Mouse (Mus musculus) adrenal gland, postnatal 36 days (tissue): Measurements from ENCODE around the gene Tnr. TPM values are rescaled to one million over a fixed set of nuclear protein-coding genes. Genes with fewer than 3 reads are reported as not detected.

Experiments used
- DNase-seq, 2 experiments: peaks; one replicate each; pipeline ENCODE4 v3.0.0; 2021; ENCODE audit warnings: mixed read lengths in 1 of 2
- long read RNA-seq, 2 experiments: library from polyadenylated mRNA; stranded (forward); transcript quantifications; one replicate each; pipeline ENCODE4 v2.0.0; 2021; ENCODE audit warnings: borderline sequencing depth in 2 of 2
- total RNA-seq, 2 experiments: library from RNA; stranded (reverse); gene quantifications; 2 replicates each; pipeline ENCODE4 v1.2.3; 2021

Tnr gene
- 1 to 10 TPM; 1.8 to 2.1 TPM for total RNA-seq
- long read RNA-seq, experiment 1: 0 reads
- long read RNA-seq, experiment 2: 0 reads

GRCm38 (mm10) chr1:159523578-159523977, at the start of gene Tnr:
TSS of gene Tnr (plus strand) at chr1:159523769.
- peak; percentile 18 to 21 for DNase-seq

- DNase-seq: no peak
Observed at GRCm38 (mm10) chr1:159489853-159490435, 33.6 kb upstream of the Tnr start.

- DNase-seq: no peak
Observed at GRCm38 (mm10) chr1:159492536-159492935, 31.0 kb upstream of the Tnr start.

- no peak for DNase-seq
Observed at GRCm38 (mm10) chr1:159493720-159494499, 29.7 kb upstream of the Tnr start.

- DNase-seq: peak; percentile 1 to 43
Observed at GRCm38 (mm10) chr1:159498236-159498635, 25.3 kb upstream of the Tnr start.

GRCm38 (mm10) chr1:159499806-159500460, 23.6 kb upstream of the Tnr start:
- DNase-seq: no peak

GRCm38 (mm10) chr1:159501911-159502310, 21.7 kb upstream of the Tnr start:
- DNase-seq: no peak

- DNase-seq: no peak
Observed at GRCm38 (mm10) chr1:159510667-159511066, 12.9 kb upstream of the Tnr start.

- DNase-seq: no peak
Observed at GRCm38 (mm10) chr1:159517647-159518046, 5.9 kb upstream of the Tnr start.

DNA sequence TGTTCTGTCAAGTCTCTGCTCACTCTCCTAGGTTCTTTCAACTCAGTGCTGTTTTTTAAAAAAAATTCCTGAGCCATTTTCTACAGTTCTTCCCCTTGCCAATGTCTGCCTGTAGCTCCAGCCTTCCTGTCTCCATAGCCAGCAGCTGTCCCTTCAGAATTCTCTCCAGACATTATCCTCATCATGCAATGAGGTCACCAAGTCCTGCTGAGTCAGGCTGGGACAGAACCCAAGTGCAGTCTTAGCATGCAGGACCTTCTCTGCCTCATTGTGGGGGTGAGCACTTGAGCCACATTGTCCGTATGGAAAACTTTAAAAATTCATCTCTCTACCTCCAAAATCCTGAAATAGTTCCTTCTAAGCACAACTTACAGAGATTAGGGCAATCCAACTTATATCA, 4.4 kb upstream of the Tnr start:
- no peak for DNase-seq

DNA sequence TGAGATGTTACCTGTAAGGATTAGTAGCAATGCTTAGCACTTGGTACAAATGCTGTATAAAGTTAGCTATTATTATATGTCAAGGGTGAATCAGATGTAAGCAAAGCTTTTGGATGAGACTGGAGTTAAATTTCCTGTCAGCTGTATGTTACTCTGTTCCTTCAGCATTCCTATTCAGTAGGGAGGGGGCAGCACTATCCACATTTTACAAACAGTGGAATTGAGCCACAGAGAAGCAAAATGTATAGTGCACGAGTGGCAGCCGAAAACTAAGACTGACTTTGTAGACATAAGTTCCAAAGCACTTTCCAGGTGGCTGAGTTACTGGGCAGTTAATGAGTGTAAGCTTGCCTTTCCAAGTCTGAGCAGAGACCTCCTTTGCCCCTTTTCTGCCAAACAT, 500 bp upstream of the Tnr start:
- no peak for DNase-seq

DNA sequence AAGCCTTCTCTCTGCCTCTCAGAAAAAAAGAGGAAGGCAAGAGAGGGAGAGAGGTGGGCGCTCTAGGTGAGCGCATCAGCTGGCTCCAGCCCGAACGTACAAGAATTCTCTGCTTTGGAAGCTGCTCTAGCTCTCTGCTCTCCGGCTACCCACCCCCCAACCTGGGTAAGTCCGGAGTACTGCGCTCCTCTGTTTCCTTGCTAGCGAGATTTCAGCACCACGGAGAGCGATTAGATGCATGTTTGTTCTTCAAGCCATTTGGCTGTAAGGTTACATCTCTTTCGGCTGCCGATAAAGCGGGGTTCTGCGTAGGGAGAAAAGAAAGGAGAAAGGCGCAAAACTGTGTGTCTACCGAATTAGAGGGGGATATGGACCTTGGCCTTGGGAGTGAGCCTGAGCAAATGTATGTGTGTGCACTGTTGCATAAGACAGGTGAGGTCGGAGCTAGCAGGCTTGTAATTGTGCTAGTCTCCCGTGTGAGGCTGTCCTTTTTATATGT, 531 bp downstream of the Tnr start:
- peak; percentile 74 to 81 for DNase-seq

- no peak for DNase-seq
Observed at GRCm38 (mm10) chr1:159532841-159533569, 9.4 kb downstream of the Tnr start.

DNA sequence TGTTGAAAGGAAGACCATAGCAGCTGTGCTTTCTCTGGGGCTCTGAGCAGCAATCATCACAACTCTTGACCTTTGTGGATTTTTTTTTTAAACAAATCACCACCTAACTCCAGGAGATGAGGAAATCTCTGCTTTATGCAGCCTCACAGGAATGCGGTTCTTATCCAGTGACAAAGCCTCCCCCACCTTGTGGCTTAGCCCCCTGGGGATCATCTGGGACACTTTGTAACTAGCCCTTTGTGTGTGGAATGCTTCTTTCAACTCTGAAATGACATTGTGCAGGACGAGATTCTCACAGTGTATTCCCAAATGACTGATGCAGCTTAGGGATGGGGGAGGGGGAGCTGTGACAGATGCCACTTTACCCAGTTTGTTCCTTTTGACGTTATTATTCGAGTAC, 12.0 kb downstream of the Tnr start:
- DNase-seq: no peak

GRCm38 (mm10) chr1:159537541-159537940, 14.0 kb downstream of the Tnr start:
- DNase-seq: peak in 1 of 2 experiments; percentile 14

- no peak for DNase-seq
Observed at GRCm38 (mm10) chr1:159538076-159538475, 14.5 kb downstream of the Tnr start.

DNA sequence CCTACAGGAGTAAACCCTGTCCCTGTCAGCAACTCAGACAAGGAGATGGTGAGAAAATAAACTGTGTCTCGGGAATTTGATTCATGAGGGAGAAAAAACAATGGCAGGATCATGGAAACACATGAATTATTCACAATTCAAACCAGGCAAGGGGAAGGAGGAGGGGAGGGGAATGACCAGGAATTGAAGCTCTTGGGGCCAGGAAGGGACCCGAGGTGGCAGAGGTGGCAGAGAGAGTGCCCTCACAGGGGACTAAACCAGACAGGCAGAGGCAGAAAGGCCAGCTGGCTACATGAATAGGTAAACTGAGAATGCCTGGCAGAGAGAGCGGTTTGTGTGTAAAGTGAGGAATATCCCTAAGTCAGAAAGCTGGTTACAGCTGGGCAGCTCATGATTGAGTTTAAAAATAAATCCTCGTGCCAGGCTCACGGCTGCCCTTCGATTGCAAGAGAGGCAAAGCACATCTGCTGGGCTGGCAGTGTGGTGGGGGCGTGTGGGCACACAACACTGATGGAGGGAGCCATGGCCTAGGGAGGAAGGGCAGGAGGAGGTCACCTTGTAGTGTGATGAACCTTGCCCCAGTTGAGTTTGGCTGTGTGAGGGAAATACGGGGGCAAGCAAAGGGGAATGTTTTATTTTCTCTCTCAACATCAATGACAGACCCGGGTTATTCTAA, 22.0 kb downstream of the Tnr start:
- no peak for DNase-seq

DNA sequence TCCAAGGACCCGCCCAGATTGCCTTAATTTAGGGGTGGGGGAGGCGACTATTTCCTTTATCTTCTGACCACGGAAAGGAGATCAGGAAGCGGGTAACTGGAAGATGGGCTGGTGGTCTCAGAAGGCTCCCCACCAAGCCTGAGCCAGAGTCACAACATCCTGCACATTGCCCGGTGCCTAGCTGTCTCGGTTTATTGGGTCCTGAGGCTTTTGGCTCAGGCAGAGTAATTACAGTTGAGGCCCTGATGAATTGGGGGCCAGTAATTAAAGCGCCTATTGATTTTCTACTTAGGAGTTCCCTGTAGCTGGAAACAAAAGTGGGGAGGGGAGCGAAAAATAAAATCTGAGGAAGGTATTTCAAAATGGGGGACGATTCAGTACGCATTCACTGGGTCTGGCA, 27.5 kb downstream of the Tnr start:
- no peak for DNase-seq

DNA sequence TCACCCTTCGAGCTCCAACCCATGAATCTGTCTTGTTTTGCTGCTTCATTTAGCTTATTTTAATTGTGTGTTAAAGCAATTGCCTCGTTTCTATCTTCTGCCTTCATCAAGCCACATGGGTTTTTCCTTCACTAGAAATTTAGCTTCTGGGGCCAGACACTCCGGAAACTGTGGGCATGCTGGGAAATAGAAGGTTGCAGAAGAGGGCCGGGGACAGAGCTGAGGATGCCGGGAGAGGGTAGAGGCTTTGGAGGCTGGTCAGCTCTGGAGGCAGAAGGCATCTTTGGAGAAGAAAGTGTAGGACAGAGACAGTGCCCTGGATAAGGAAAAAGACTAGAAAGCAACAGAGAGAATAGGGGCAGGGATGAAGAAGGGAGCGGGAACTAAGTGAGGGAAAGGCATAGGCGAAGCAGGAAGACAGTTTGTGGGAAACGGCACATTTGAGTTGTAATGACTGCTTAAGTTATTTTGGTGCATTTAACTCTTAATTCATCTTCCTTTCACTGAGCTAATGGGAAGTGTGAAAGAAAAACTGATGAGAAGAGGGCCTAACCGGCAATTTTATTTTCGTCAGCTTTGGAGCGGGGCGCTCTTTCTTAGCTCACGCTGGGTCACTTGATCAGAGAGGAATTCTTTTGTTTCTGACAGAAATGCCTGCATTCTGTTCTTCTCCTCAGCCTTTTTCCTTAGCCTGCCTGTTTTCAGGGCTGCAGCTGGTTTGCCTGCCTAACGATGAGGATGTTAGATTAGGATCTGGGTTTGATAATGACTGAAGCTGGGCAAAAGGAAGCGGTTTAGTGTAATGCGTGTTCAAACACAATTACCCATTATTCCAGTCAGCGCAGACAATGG, 28.2 kb downstream of the Tnr start:
- no peak for DNase-seq

DNA sequence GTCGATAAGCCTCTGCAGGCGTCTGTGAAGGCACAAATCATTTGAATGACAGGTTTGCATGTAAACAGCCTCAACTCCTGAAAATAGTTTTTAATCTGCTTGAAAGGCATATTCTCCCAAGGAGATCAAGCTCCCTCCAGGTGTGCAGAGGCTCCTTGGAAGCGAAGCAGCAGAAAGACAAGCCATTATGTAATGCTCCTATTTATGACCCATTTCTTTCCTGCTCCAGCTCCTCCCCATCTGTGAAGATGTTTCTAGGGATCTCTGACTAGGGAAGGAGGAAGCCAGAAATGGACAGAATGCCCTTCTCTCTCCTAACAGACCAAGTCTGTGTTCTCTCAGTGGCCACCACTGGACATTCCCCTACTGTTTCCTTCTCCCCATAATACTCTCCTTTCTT, 38.0 kb downstream of the Tnr start:
- DNase-seq: no peak

- no peak for DNase-seq
Observed at GRCm38 (mm10) chr1:159565129-159565528, 41.6 kb downstream of the Tnr start.
